In genomic region chr17:65826257-65826656, GRCm38 (mm10) we compare ENCODE assay signal across 12 mouse cellular contexts. TPM values are rescaled to one million over a fixed set of nuclear protein-coding genes. Genes with fewer than 3 reads are reported as not detected.
DNase-seq lines count a peak whose midpoint lies in the region; ATAC-seq lines count a peak whose summit lies in the region.
"Had no signal": no experiment of that assay in that cellular context is flagged by ENCODE, and none has a peak within 500 bp of the region (broad histone marks: within the 10 kb centered on the region; RNA-seq: fewer than 3 reads in every experiment).

No protein-coding gene starts in this region.

- DNase-seq in 416B (ENCODE audit: low read depth) (peak; percentile 21), adipocyte (ENCODE audit: low spot score) (no peak)
- DNase-seq in CD4-positive helper T cell, adult 2 months (ENCODE audit: low read depth, low spot score): peak; percentile 40
- DNase-seq in naive thymus-derived CD4-positive, alpha-beta T cell, adult 2 months (ENCODE audit: low read depth): peak; percentile 31
- no peak for DNase-seq in retina, postnatal 1 day
- no peak for DNase-seq in ovary, postnatal 14 days (ENCODE audit: low spot score)
- DNase-seq: adrenal gland, postnatal 36 days; cerebellum, postnatal 36 days; heart, postnatal 36 days had no signal

- ATAC-seq in erythroid progenitor cell, adult 5-6 weeks (replicated peaks; ENCODE audit: low FRiP score, poor library complexity, severe bottlenecking): 0 out of 2 replicates have a peak, but pooled peaks have one; percentile 42
- ATAC-seq: forebrain, embryonic 14.5 days; intestine, embryonic 15.5 days had no signal

RNA-seq across cellular contexts. Expression of gene Ppp4r1, which starts 43.9 kb away (rescaled TPM):
- 24.7 and 37.5 TPM in 2 replicates for total RNA-seq in erythroid progenitor cell, adult 5-6 weeks (2015; ENCODE audit: low replicate concordance)
- 12.0 and 23.5 TPM in 2 replicates for total RNA-seq in erythroid progenitor cell, adult 5-6 weeks (2017; ENCODE audit: low replicate concordance)

RNA-seq across cellular contexts. Expression of gene Rab31, which starts 53.7 kb away (rescaled TPM):
- 9.4 and 10.5 TPM in 2 replicates for total RNA-seq in erythroid progenitor cell, adult 5-6 weeks (2015; ENCODE audit: low replicate concordance)
- 7.3 and 11.9 TPM in 2 replicates for total RNA-seq in erythroid progenitor cell, adult 5-6 weeks (2017; ENCODE audit: low replicate concordance)

RNA-seq across cellular contexts. Expression of gene Ralbp1, which starts 59.3 kb away (rescaled TPM):
- 18.9 and 22.7 TPM in 2 replicates for total RNA-seq in erythroid progenitor cell, adult 5-6 weeks (2015; ENCODE audit: low replicate concordance)
- total RNA-seq in erythroid progenitor cell, adult 5-6 weeks (2017; ENCODE audit: low replicate concordance): 40.8 and 45.1 TPM in 2 replicates

Comparison
In these comparisons a context has a peak if more than half of its experiments do, and no peak if none do; other contexts are left out.
1. DNase-seq: peak in 416B (single experiment), CD4-positive helper T cell, adult 2 months (single experiment) and naive thymus-derived CD4-positive, alpha-beta T cell, adult 2 months (single experiment); none in adipocyte (single experiment), retina, postnatal 1 day (single experiment) and ovary, postnatal 14 days (single experiment).